Mouse (Mus musculus) bone marrow macrophage, adult 2 months (primary cell): ENCODE data around the gene Gdf2.
A peak's percentile ranks its signal among the peaks of the same experiment; 100 is the strongest.

ENCODE experiments used
- CTCF ChIP-seq: IDR thresholded peaks from 2 replicates; pipeline ENCODE4 v1.5.1; 2012; ENCODE audit warnings: low read depth, mild to moderate bottlenecking, low read length, moderate library complexity
- POLR2A ChIP-seq: IDR thresholded peaks from 2 replicates; pipeline ENCODE4 v1.6.1; 2012; ENCODE audit warnings: mild to moderate bottlenecking, low read depth, low read length, borderline replicate concordance

GRCm38 (mm10) chr14:33959341-33959740 lies 18.5 kb downstream of the Gdf2 start:
- TF ChIP-seq POLR2A (no peak), CTCF (peak; percentile 40; the same call in 1 of the 2 replicates)
